Mouse (Mus musculus) embryonic fibroblast, embryonic 13.5 days (primary cell): Measurements from ENCODE around the gene Sh3bgrl.

Experiments
- CTCF ChIP-seq: IDR thresholded peaks from 2 replicates; pipeline ENCODE4 v1.5.1; 2011; ENCODE audit warnings: mild to moderate bottlenecking, control low read depth, low read length, moderate library complexity, borderline replicate concordance; ENCODE audit not compliant: insufficient read depth
- POLR2A ChIP-seq: IDR thresholded peaks from 2 replicates; pipeline ENCODE4 v1.6.1; 2011; ENCODE audit warnings: low read depth, mild to moderate bottlenecking, control low read depth, low read length, moderate library complexity

DNA sequence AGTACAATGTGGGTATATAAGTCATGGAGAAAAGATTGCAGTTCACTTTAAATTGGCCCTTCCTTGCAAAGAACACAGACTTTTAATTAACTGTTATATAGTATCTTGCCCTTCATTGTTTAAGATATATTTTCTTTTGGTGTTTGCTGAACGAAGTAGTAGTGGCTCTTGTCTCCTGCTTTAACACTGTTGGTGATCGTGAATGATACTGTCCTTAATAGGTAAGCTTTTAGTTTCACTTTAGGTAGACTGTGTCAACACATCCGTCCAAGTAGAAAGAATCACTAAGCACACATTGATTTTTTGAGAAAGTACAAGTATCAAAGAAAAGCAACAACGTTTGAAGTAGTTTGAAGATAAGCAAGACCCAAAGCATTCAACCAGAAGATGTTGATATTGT, 65.7 kb downstream of the Sh3bgrl start:
- TF ChIP-seq CTCF (no peak), POLR2A (no peak)
